Mouse (Mus musculus) left cerebral cortex, adult 2 months (tissue): ENCODE data around the gene Gm20532. TPM values are rescaled to one million over a fixed set of nuclear protein-coding genes. Genes with fewer than 3 reads are reported as not detected.

Experiments
- DNase-seq, 2 experiments: peaks; one replicate each; pipeline ENCODE4 v3.0.0; 2021 to 2022; ENCODE audit warnings: low spot score in 2 of 2, mixed read lengths in 1 of 2; ENCODE audit errors: extremely low spot score in 1 of 2
- H3K27ac ChIP-seq: fragments of 200-600 bp; 2 replicates; pipeline ENCODE4 v1.8.1; 2022
- H3K4me3 ChIP-seq: fragments of 200-600 bp; 2 replicates; pipeline ENCODE4 v1.8.1; 2022
- CTCF ChIP-seq: fragments of 200-600 bp; IDR thresholded peaks from 2 replicates; pipeline ENCODE4 v1.8.1; 2022; ENCODE audit warnings: antibody characterized with exemption, mild to moderate bottlenecking, moderate library complexity
- intact Hi-C: fragments of 180-260 bp; cut with DNase I; formaldehyde crosslinking; loops from one replicate; pipeline ENCODE4 v1.15.1; 2025
- total RNA-seq, 2 experiments: library from RNA; stranded (reverse); gene quantifications; 2 replicates each; pipeline ENCODE4 v1.2.3; 2021

Gene Gm20532
- total RNA-seq, 2 experiments from 2014 or later, result not detected

GRCm38 (mm10) chr2:26600664-26601063 lies 14.2 kb downstream of the Gm20532 start:
- no peak for TF ChIP-seq CTCF
- H3K27ac ChIP-seq, result no peak overlapping the region
- H3K4me3 ChIP-seq, result no peak overlapping the region
- intact Hi-C loops, result no loop called here
- no peak for DNase-seq

- TF ChIP-seq CTCF, result no peak
- no peak overlapping the region for H3K4me3 ChIP-seq
- intact Hi-C loops, result no loop called here
- H3K27ac ChIP-seq, result no peak overlapping the region
- no peak for DNase-seq
These were observed 15.2 kb downstream of the Gm20532 start for GRCm38 (mm10) chr2:26601595-26601994.

- TF ChIP-seq CTCF, result no peak
- intact Hi-C loops, result no loop called here
- DNase-seq, result no peak
- no peak overlapping the region for H3K4me3 ChIP-seq
- no peak overlapping the region for H3K27ac ChIP-seq
These were observed 16.2 kb downstream of the Gm20532 start for GRCm38 (mm10) chr2:26602631-26603030.

GRCm38 (mm10) chr2:26603159-26603558 lies 16.7 kb downstream of the Gm20532 start:
- intact Hi-C loops, result no loop called here
- TF ChIP-seq CTCF, result no peak
- H3K27ac ChIP-seq, result no peak overlapping the region
- peak overlapping the region; percentile 58 for H3K4me3 ChIP-seq
- no peak for DNase-seq

GRCm38 (mm10) chr2:26603720-26604671 lies 17.6 kb downstream of the Gm20532 start, which contains the start of gene Agpat2:
Gene Agpat2 (minus strand): TSS chr2:26604417.
- peak within 1 kb of the TSS; percentile 58 for H3K4me3 ChIP-seq
- H3K27ac ChIP-seq, result no peak within 1 kb of the TSS; the same call in 1 of the 2 replicates
- peak in 1 of 2 experiments; percentile 27 for DNase-seq
- intact Hi-C loops, result no loop called here
- TF ChIP-seq CTCF, result peak; percentile 9

- no peak overlapping the region for H3K4me3 ChIP-seq
- intact Hi-C loops, result no loop called here
- no peak for TF ChIP-seq CTCF
- H3K27ac ChIP-seq, result no peak overlapping the region
- DNase-seq, result no peak
These were observed 18.9 kb downstream of the Gm20532 start for GRCm38 (mm10) chr2:26605331-26605730.

GRCm38 (mm10) chr2:26606579-26606978 lies 20.1 kb downstream of the Gm20532 start:
- DNase-seq, result no peak
- intact Hi-C loops, result no loop called here
- TF ChIP-seq CTCF, result no peak
- no peak overlapping the region for H3K27ac ChIP-seq
- no peak overlapping the region for H3K4me3 ChIP-seq

- H3K4me3 ChIP-seq, result no peak overlapping the region
- no peak for TF ChIP-seq CTCF
These were observed 20.8 kb downstream of the Gm20532 start for GRCm38 (mm10) chr2:26607056-26607910.

GRCm38 (mm10) chr2:26608781-26609180 lies 22.3 kb downstream of the Gm20532 start:
- no peak overlapping the region for H3K27ac ChIP-seq
- no peak overlapping the region for H3K4me3 ChIP-seq
- intact Hi-C loops, result no loop called here
- DNase-seq, result no peak
- no peak for TF ChIP-seq CTCF

More at GRCm38 (mm10) chr2:26607056-26607910, 20.8 kb downstream of the Gm20532 start:
- no peak overlapping the region for H3K27ac ChIP-seq
- intact Hi-C loops, result no loop called here
- no peak for DNase-seq

- no peak for TF ChIP-seq CTCF
- no peak for DNase-seq
- intact Hi-C loops, result no loop called here
- Histone ChIP-seq H3K4me3 (no peak overlapping the region), H3K27ac (no peak overlapping the region)
These were observed 22.8 kb downstream of the Gm20532 start for GRCm38 (mm10) chr2:26609261-26609661.

GRCm38 (mm10) chr2:26610526-26610925 lies 24.1 kb downstream of the Gm20532 start:
- DNase-seq, result no peak
- intact Hi-C loops, result no loop called here
- Histone ChIP-seq H3K4me3 (no peak overlapping the region), H3K27ac (no peak overlapping the region)
- TF ChIP-seq CTCF, result no peak

GRCm38 (mm10) chr2:26611054-26611453 lies 24.6 kb downstream of the Gm20532 start:
- no peak for TF ChIP-seq CTCF
- no peak overlapping the region for H3K4me3 ChIP-seq
- no peak overlapping the region for H3K27ac ChIP-seq
- intact Hi-C loops, result no loop called here
- no peak for DNase-seq
